Mouse (Mus musculus): ENCODE measurements around the gene Rbm4b. TPM values are rescaled to one million over a fixed set of nuclear protein-coding genes. Genes with fewer than 3 reads are reported as not detected.
"Not testable (repeated sequence)": the region's sequence is repeated elsewhere in the genome, so short reads cannot be mapped to it uniquely, and the experiment has no call there.

Gene Rbm4b
- polyA plus RNA-seq, 1 experiment from 2014 or later = 162 TPM

- peak overlapping the region; percentile 72 for H3K9ac ChIP-seq (replicated peaks)
- not testable (repeated sequence) for H3K27me3 ChIP-seq; H3K36me3 ChIP-seq; ATAC-seq (ENCODE audit: low FRiP score, low read depth); H3K9me3 ChIP-seq
- 80% methylated on average over 8 of the region's 8 CpGs for WGBS
- H3K4me3 ChIP-seq = peak overlapping the region; percentile 87
- peak overlapping the region; percentile 91 for H3K27ac ChIP-seq (replicated peaks)
- H3K4me2 ChIP-seq (replicated peaks) = peak overlapping the region; percentile 95
- peaks cover 22% of the 10 kb centered on the region for H3K4me1 ChIP-seq
Measured at GRCm38 (mm10) chr19:4812334-4812949, 56.1 kb downstream of the Rbm4b start.

GRCm38 (mm10) chr19:4813015-4813414 lies 56.7 kb downstream of the Rbm4b start:
- Histone ChIP-seq H3K36me3 (no peaks in the 10 kb centered on the region), H3K4me1 (peaks cover 20% of the 10 kb centered on the region), H3K9me3 (no peaks in the 10 kb centered on the region), H3K9ac (replicated peaks) (no peak overlapping the region), H3K4me3 (no peak overlapping the region), H3K27me3 (no peaks in the 10 kb centered on the region), H3K27ac (replicated peaks) (no peak overlapping the region), H3K4me2 (replicated peaks) (no peak overlapping the region)
- 87% methylated on average over 6 of the region's 6 CpGs for WGBS
- ATAC-seq (ENCODE audit: low FRiP score, low read depth) = no peak

Other genes starting within 250 kb of the Rbm4b start
- 22.4 and 24.5 TPM in 2 replicates for gene Pcx, start 246.0 kb upstream of the Rbm4b start, polyA plus RNA-seq (2016; fragmentation: Nextera tagmentation; extraction: Ambion mirVana)
- 13.6 and 16.1 TPM in 2 replicates for gene Lrfn4, start 140.8 kb upstream of the Rbm4b start, polyA plus RNA-seq (2016; fragmentation: Nextera tagmentation; extraction: Ambion mirVana)
- gene Rce1, start 130.9 kb upstream of the Rbm4b start, polyA plus RNA-seq (2016; fragmentation: Nextera tagmentation; extraction: Ambion mirVana) = 57.2 and 59.8 TPM in 2 replicates
- 4.4 and 6.5 TPM in 2 replicates for gene Gm960, start 57.8 kb upstream of the Rbm4b start, polyA plus RNA-seq (2016; fragmentation: Nextera tagmentation; extraction: Ambion mirVana)
- 32.1 and 32.9 TPM in 2 replicates for gene Sptbn2, start 45.3 kb upstream of the Rbm4b start, polyA plus RNA-seq (2016; fragmentation: Nextera tagmentation; extraction: Ambion mirVana)
- 86.0 and 94.7 TPM in 2 replicates for gene Rbm4, start 37.4 kb downstream of the Rbm4b start, polyA plus RNA-seq (2016; fragmentation: Nextera tagmentation; extraction: Ambion mirVana)
- gene Gm21992, start 55.1 kb downstream of the Rbm4b start, polyA plus RNA-seq (2016; fragmentation: Nextera tagmentation; extraction: Ambion mirVana) = 47.3 and 50.1 TPM in 2 replicates
- gene Rbm14, start 55.1 kb downstream of the Rbm4b start, polyA plus RNA-seq (2016; fragmentation: Nextera tagmentation; extraction: Ambion mirVana) = 108 and 111 TPM in 2 replicates
- gene Ccs, start 82.8 kb downstream of the Rbm4b start, polyA plus RNA-seq (2016; fragmentation: Nextera tagmentation; extraction: Ambion mirVana) = 34.1 and 38.1 TPM in 2 replicates
- gene Ccdc87, start 82.9 kb downstream of the Rbm4b start, polyA plus RNA-seq (2016; fragmentation: Nextera tagmentation; extraction: Ambion mirVana) = 0.15 TPM in 1 of 2 replicates, not detected in the other
- 51.7 and 52.0 TPM in 2 replicates for gene Ctsf, start 98.6 kb downstream of the Rbm4b start, polyA plus RNA-seq (2016; fragmentation: Nextera tagmentation; extraction: Ambion mirVana)
- 1.2 and 1.6 TPM in 2 replicates for gene Actn3, start 121.4 kb downstream of the Rbm4b start, polyA plus RNA-seq (2016; fragmentation: Nextera tagmentation; extraction: Ambion mirVana)
- gene Zdhhc24, start 122.2 kb downstream of the Rbm4b start, polyA plus RNA-seq (2016; fragmentation: Nextera tagmentation; extraction: Ambion mirVana) = 21.6 and 21.8 TPM in 2 replicates
- gene Bbs1, start 150.1 kb downstream of the Rbm4b start, polyA plus RNA-seq (2016; fragmentation: Nextera tagmentation; extraction: Ambion mirVana) = 9.9 and 11.4 TPM in 2 replicates
- 179 and 189 TPM in 2 replicates for gene Dpp3, start 171.8 kb downstream of the Rbm4b start, polyA plus RNA-seq (2016; fragmentation: Nextera tagmentation; extraction: Ambion mirVana)
- 3.8 and 4.6 TPM in 2 replicates for gene Peli3, start 186.6 kb downstream of the Rbm4b start, polyA plus RNA-seq (2016; fragmentation: Nextera tagmentation; extraction: Ambion mirVana)
- gene Mrpl11, start 205.7 kb downstream of the Rbm4b start, polyA plus RNA-seq (2016; fragmentation: Nextera tagmentation; extraction: Ambion mirVana) = 125 and 129 TPM in 2 replicates
- 0.07 and 0.20 TPM in 2 replicates for gene Npas4, start 233.8 kb downstream of the Rbm4b start, polyA plus RNA-seq (2016; fragmentation: Nextera tagmentation; extraction: Ambion mirVana)